Mouse (Mus musculus): Measurements from ENCODE around the gene Gpd2. TPM values are rescaled to one million over a fixed set of nuclear protein-coding genes. Genes with fewer than 3 reads are reported as not detected.

Gene Gpd2
- polyA plus RNA-seq, 1 experiment: 11.1 TPM

DNA sequence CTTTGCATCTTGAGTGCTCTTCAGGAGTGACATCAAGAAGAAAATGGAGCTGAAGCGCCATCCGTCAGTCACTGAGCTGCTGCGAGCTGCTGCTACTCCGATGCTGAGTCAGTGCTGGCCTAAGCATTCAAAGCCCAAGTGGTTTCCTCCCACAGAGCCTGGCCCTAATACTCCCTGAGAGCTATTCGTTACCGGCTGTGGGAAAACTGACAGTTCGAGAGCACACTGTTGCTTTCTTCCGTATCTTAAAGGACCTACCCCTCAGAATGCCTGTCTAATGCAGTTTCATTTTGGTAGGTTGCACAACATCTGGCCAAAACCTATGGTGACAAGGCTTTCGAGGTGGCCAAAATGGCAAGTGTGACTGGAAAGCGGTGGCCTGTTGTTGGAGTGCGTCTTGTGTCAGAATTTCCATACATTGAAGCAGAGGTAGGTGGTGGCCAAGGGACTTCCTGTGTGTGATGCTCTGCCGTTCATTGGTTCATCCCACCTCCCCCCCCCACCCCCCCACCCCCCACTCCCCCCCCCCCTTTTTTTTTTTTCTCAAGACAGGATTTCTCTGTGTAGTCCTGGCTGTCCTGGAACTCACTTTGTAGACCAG is 118.9 kb downstream of the Gpd2 start:
- peaks cover 6% of the 10 kb centered on the region for H3K36me3 ChIP-seq (ENCODE audit: control insufficient read depth, insufficient read depth)
- H3K79me2 ChIP-seq (ENCODE audit: control insufficient read depth, insufficient read depth): no peaks in the 10 kb centered on the region
- no peak overlapping the region for H3K4me2 ChIP-seq (ENCODE audit: low read depth)
- no peaks in the 10 kb centered on the region for H3K27me3 ChIP-seq (ENCODE audit: control insufficient read depth, insufficient read depth, insufficient read length)
- H3ac ChIP-seq (ENCODE audit: control insufficient read depth, insufficient read length): no peak overlapping the region
- TF ChIP-seq REST (IDR thresholded peaks at IDR 0.05; ENCODE audit: insufficient read depth, insufficient read length): no peak
- TF ChIP-seq CEBPB (IDR thresholded peaks at IDR 0.05; ENCODE audit: insufficient read depth, poor library complexity, severe bottlenecking): no peak
- TF ChIP-seq USF1 (IDR thresholded peaks at IDR 0.05; ENCODE audit: low read depth): no peak
- TF ChIP-seq TCF3 (IDR thresholded peaks at IDR 0.05; ENCODE audit: insufficient read length, low read depth): no peak
- no peak for TF ChIP-seq E2F4 (IDR thresholded peaks at IDR 0.05; ENCODE audit: insufficient read depth)
- no peak for TF ChIP-seq POLR2A (IDR thresholded peaks at IDR 0.05; ENCODE audit: insufficient read length, low read depth)
- TF ChIP-seq POLR2AphosphoS2 (IDR thresholded peaks at IDR 0.05; ENCODE audit: insufficient read length, low read depth): no peak
- no peak for TF ChIP-seq MYOG (IDR thresholded peaks at IDR 0.05; ENCODE audit: control insufficient read depth in 1 of 3, insufficient read depth in 1 of 3, insufficient read length in 2 of 3, low read depth in 2 of 3)
- TF ChIP-seq MYOD1 (IDR thresholded peaks at IDR 0.05; ENCODE audit: control insufficient read depth in 1 of 3, insufficient read length in 2 of 3, low read depth in 2 of 3): no peak
- no peak for TF ChIP-seq SRF (IDR thresholded peaks at IDR 0.05; ENCODE audit: control insufficient read depth, insufficient read length, low read depth)
- no peak for TF ChIP-seq MAX (IDR thresholded peaks at IDR 0.05; ENCODE audit: low read depth)
- no peak for TF ChIP-seq TCF12 (IDR thresholded peaks at IDR 0.05; ENCODE audit: insufficient read depth, poor library complexity, severe bottlenecking)
- H3K4me3 ChIP-seq: no peak overlapping the region

DNA sequence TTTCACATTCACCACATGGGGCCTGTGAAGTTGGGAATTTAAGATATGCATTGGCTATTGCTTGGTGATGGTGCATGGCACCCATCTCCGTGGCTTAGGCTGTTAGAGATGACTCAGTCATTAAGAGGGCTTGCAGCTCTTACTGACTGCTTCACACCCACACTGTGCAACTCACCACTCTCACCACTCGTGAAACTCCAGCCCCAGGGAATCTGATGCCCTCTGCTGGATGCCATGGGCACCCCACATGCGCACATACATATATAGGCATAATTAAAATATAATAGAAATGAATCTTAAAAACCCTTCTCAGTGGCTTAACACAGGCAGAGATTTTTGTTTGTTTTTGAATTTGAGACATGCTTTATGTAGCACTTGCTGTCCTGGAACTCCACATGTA is 125.1 kb downstream of the Gpd2 start:
- TF ChIP-seq USF1 (IDR thresholded peaks at IDR 0.05; ENCODE audit: low read depth): no peak
- no peak for TF ChIP-seq E2F4 (IDR thresholded peaks at IDR 0.05; ENCODE audit: insufficient read depth)
- TF ChIP-seq REST (IDR thresholded peaks at IDR 0.05; ENCODE audit: insufficient read depth, insufficient read length): no peak
- no peak for TF ChIP-seq SRF (IDR thresholded peaks at IDR 0.05; ENCODE audit: control insufficient read depth, insufficient read length, low read depth)
- TF ChIP-seq POLR2A (IDR thresholded peaks at IDR 0.05; ENCODE audit: insufficient read length, low read depth): no peak
- TF ChIP-seq TCF3 (IDR thresholded peaks at IDR 0.05; ENCODE audit: insufficient read length, low read depth): no peak
- no peak for TF ChIP-seq MYOG (IDR thresholded peaks at IDR 0.05; ENCODE audit: control insufficient read depth in 1 of 3, insufficient read depth in 1 of 3, insufficient read length in 2 of 3, low read depth in 2 of 3)
- TF ChIP-seq CEBPB (IDR thresholded peaks at IDR 0.05; ENCODE audit: insufficient read depth, poor library complexity, severe bottlenecking): no peak
- TF ChIP-seq TCF12 (IDR thresholded peaks at IDR 0.05; ENCODE audit: insufficient read depth, poor library complexity, severe bottlenecking): no peak
- no peak for TF ChIP-seq MYOD1 (IDR thresholded peaks at IDR 0.05; ENCODE audit: control insufficient read depth in 1 of 3, insufficient read length in 2 of 3, low read depth in 2 of 3)
- TF ChIP-seq POLR2AphosphoS2 (IDR thresholded peaks at IDR 0.05; ENCODE audit: insufficient read length, low read depth): no peak
- TF ChIP-seq MAX (IDR thresholded peaks at IDR 0.05; ENCODE audit: low read depth): no peak
- Histone ChIP-seq H3K79me2 (ENCODE audit: control insufficient read depth, insufficient read depth) (no peaks in the 10 kb centered on the region), H3K4me3 (no peak overlapping the region), H3ac (ENCODE audit: control insufficient read depth, insufficient read length) (no peak overlapping the region), H3K4me2 (ENCODE audit: low read depth) (no peak overlapping the region), H3K27me3 (ENCODE audit: control insufficient read depth, insufficient read depth, insufficient read length) (no peaks in the 10 kb centered on the region), H3K36me3 (ENCODE audit: control insufficient read depth, insufficient read depth) (peaks cover 4% of the 10 kb centered on the region)

DNA sequence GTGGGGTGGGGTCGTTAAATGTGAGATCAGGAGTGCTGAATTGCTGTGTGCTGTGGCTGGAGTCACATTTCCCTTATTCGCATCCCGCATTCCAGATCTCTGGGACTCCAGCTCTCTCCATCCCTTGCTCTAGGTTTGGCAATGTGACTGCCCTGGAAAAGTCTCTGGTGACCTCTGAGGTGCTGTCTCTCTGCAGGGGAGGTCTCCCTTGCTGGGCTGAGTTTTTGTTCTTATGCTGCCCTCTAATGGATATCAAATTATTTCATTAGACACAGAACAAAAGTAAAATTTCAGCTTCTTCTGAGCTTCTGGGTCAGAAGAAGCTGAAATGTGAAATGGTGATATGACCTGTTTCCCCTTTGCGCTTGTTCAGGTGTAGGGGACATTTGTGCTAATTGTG is 137.2 kb downstream of the Gpd2 start:
- H3K27me3 ChIP-seq (ENCODE audit: control insufficient read depth, insufficient read depth, insufficient read length): no peaks in the 10 kb centered on the region
- H3K4me3 ChIP-seq: no peak overlapping the region
- no peak overlapping the region for H3K4me2 ChIP-seq (ENCODE audit: low read depth)
- no peaks in the 10 kb centered on the region for H3K79me2 ChIP-seq (ENCODE audit: control insufficient read depth, insufficient read depth)
- TF ChIP-seq POLR2AphosphoS2 (IDR thresholded peaks at IDR 0.05; ENCODE audit: insufficient read length, low read depth): no peak
- TF ChIP-seq POLR2A (IDR thresholded peaks at IDR 0.05; ENCODE audit: insufficient read length, low read depth): no peak
- no peak for TF ChIP-seq TCF12 (IDR thresholded peaks at IDR 0.05; ENCODE audit: insufficient read depth, poor library complexity, severe bottlenecking)
- no peak for TF ChIP-seq REST (IDR thresholded peaks at IDR 0.05; ENCODE audit: insufficient read depth, insufficient read length)
- no peak for TF ChIP-seq MYOD1 (IDR thresholded peaks at IDR 0.05; ENCODE audit: control insufficient read depth in 1 of 3, insufficient read length in 2 of 3, low read depth in 2 of 3)
- no peak for TF ChIP-seq CEBPB (IDR thresholded peaks at IDR 0.05; ENCODE audit: insufficient read depth, poor library complexity, severe bottlenecking)
- TF ChIP-seq MAX (IDR thresholded peaks at IDR 0.05; ENCODE audit: low read depth): no peak
- TF ChIP-seq SRF (IDR thresholded peaks at IDR 0.05; ENCODE audit: control insufficient read depth, insufficient read length, low read depth): no peak
- no peak for TF ChIP-seq E2F4 (IDR thresholded peaks at IDR 0.05; ENCODE audit: insufficient read depth)
- TF ChIP-seq USF1 (IDR thresholded peaks at IDR 0.05; ENCODE audit: low read depth): no peak
- TF ChIP-seq TCF3 (IDR thresholded peaks at IDR 0.05; ENCODE audit: insufficient read length, low read depth): no peak
- TF ChIP-seq MYOG (IDR thresholded peaks at IDR 0.05; ENCODE audit: control insufficient read depth in 1 of 3, insufficient read depth in 1 of 3, insufficient read length in 2 of 3, low read depth in 2 of 3): no peak
- H3ac ChIP-seq (ENCODE audit: control insufficient read depth, insufficient read length): no peak overlapping the region
- no peaks in the 10 kb centered on the region for H3K36me3 ChIP-seq (ENCODE audit: control insufficient read depth, insufficient read depth)

DNA sequence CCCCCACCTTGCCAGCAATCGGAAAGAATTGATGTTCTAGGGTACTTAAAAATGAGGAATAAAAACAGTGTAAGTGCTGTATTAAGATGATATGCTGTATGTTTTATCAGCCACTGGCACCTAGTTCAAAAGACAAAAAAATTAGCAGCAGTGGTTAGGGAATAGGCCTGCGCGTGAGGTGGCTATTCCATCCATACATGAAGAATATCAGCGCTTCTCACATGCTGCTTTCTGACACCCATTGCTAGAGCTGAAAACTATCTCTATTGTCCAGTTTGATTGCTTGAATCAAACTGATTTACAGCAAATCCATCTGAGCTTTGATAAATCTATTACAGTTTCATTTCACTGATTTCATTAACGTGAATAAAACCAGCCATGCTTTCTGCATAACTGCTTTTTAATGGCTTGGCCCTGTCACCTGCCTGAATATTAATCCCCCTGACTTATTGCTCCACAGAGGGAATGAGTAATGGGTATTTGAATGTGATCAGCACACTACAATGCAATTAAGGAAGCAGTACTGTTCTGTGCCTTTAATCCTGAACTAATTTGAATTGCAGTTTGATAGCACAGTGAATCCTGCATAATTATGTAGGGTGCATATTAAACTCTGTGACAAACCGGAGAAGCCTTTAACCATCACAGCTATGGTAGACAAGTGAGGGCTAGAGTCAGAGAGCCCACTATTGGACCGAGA is 137.9 kb downstream of the Gpd2 start:
- no peak overlapping the region for H3K4me3 ChIP-seq
- H3K79me2 ChIP-seq (ENCODE audit: control insufficient read depth, insufficient read depth): no peaks in the 10 kb centered on the region
- no peak overlapping the region for H3ac ChIP-seq (ENCODE audit: control insufficient read depth, insufficient read length)
- H3K4me2 ChIP-seq (ENCODE audit: low read depth): no peak overlapping the region
- no peaks in the 10 kb centered on the region for H3K27me3 ChIP-seq (ENCODE audit: control insufficient read depth, insufficient read depth, insufficient read length)
- no peaks in the 10 kb centered on the region for H3K36me3 ChIP-seq (ENCODE audit: control insufficient read depth, insufficient read depth)
- TF ChIP-seq REST (IDR thresholded peaks at IDR 0.05; ENCODE audit: insufficient read depth, insufficient read length) (no peak), MYOG (IDR thresholded peaks at IDR 0.05; ENCODE audit: control insufficient read depth in 1 of 3, insufficient read depth in 1 of 3, insufficient read length in 2 of 3, low read depth in 2 of 3) (no peak), MYOD1 (IDR thresholded peaks at IDR 0.05; ENCODE audit: control insufficient read depth in 1 of 3, insufficient read length in 2 of 3, low read depth in 2 of 3) (no peak), POLR2A (IDR thresholded peaks at IDR 0.05; ENCODE audit: insufficient read length, low read depth) (no peak), USF1 (IDR thresholded peaks at IDR 0.05; ENCODE audit: low read depth) (no peak), TCF12 (IDR thresholded peaks at IDR 0.05; ENCODE audit: insufficient read depth, poor library complexity, severe bottlenecking) (no peak), MAX (IDR thresholded peaks at IDR 0.05; ENCODE audit: low read depth) (no peak), SRF (IDR thresholded peaks at IDR 0.05; ENCODE audit: control insufficient read depth, insufficient read length, low read depth) (no peak)
